ENCODE assay signal across 8 mouse cellular contexts in the genomic region with DNA sequence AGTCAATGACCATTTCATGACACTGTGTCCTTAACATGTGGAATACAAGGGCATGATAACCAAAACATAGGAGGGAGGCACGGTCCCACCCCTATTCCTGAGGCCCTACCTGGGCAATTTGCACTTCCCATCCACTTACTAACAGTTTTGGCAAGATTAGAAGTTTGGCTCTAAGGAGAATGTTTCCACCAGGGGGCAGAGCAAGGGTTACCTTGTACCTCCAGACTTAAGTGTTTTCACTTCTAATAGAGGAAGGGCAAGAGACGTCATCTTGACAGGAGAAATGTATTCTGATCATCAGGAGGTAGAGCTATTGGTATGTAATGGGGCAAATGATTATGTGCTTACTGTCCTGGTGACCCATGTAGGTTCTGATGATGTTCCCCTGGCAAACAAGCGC. TPM values are rescaled to one million over a fixed set of nuclear protein-coding genes. Genes with fewer than 3 reads are reported as not detected.
DNase-seq lines count a peak whose midpoint lies in the region; ATAC-seq and TF ChIP-seq lines count a peak whose summit lies in the region.
"Had no signal": no experiment of that assay in that cellular context is flagged by ENCODE, and none has a peak within 500 bp of the region (broad histone marks: within the 10 kb centered on the region; RNA-seq: fewer than 3 reads in every experiment).

No protein-coding gene starts in this region.

- no peak overlapping the region for H3K9ac ChIP-seq in embryonic facial prominence, embryonic 14.5 days (ENCODE audit: low read depth, low read length)

- H3K9me3 ChIP-seq in embryonic facial prominence, embryonic 14.5 days (ENCODE audit: control insufficient read depth, low read length): no peaks in the 10 kb centered on the region

- H3K4me3 ChIP-seq in layer of hippocampus, adult 2 months: no peak overlapping the region
- H3K4me3 ChIP-seq in embryonic facial prominence, embryonic 14.5 days (ENCODE audit: low read depth, low read length): no peak overlapping the region
- H3K4me3 ChIP-seq: erythroblast, embryonic 14.5 days had no signal

- no peak overlapping the region for H3K27ac ChIP-seq in layer of hippocampus, adult 2 months
- no peak overlapping the region for H3K27ac ChIP-seq in embryonic facial prominence, embryonic 14.5 days (replicated peaks; ENCODE audit: low read depth, low read length)

- DNase-seq in layer of hippocampus, adult 2 months (ENCODE audit: low spot score in 2 of 2): no peak
- DNase-seq in layer of hippocampus, postnatal 25 days (ENCODE audit: extremely low spot score in 1 of 2, low spot score in 1 of 2): no peak
- peak; percentile 21 for DNase-seq in R1 (ENCODE audit: low read depth, low spot score)
- DNase-seq in embryonic facial prominence, embryonic 14.5 days (ENCODE audit: low spot score): peak; percentile 23
- peak; percentile 62 for DNase-seq in lung, postnatal 25 days (ENCODE audit: low spot score)
- peak; percentile 42 to 49 for DNase-seq in thymus, postnatal 36 days
- DNase-seq in left cerebral cortex, postnatal 25 days (ENCODE audit: low spot score in 2 of 2): no peak

- ATAC-seq in embryonic facial prominence, embryonic 14.5 days (ENCODE audit: low read depth): no peak

- TF ChIP-seq CTCF in layer of hippocampus, adult 2 months (conservative IDR thresholded peaks at IDR 0.05): peak; percentile 65

- H3K36me3 ChIP-seq in embryonic facial prominence, embryonic 14.5 days (ENCODE audit: control insufficient read depth, insufficient read depth, low read length): no peaks in the 10 kb centered on the region

- no peaks in the 10 kb centered on the region for H3K27me3 ChIP-seq in embryonic facial prominence, embryonic 14.5 days (replicated peaks; ENCODE audit: control insufficient read depth, insufficient read depth, low read length)

- WGBS in embryonic facial prominence, embryonic 14.5 days: 70% methylated on average over 3 of the region's 3 CpGs

- intact Hi-C loops in left cerebral cortex, postnatal 25 days (cut with DNase I): no loop called here

- peaks cover 11% of the 10 kb centered on the region; the same call in 1 of the 2 replicates for H3K4me1 ChIP-seq in embryonic facial prominence, embryonic 14.5 days (ENCODE audit: control insufficient read depth, insufficient read depth, low read length)

- H3K4me2 ChIP-seq in embryonic facial prominence, embryonic 14.5 days (ENCODE audit: low read depth, low read length): no peak overlapping the region

RNA-seq across cellular contexts. Expression of a gene that starts 33.5 kb away (rescaled TPM):
- 100 to 1,000 TPM; 585 to 647 TPM for total RNA-seq in layer of hippocampus, adult 2 months (2021)
- 100 to 1,000 TPM; 563 to 635 TPM for total RNA-seq in layer of hippocampus, postnatal 25 days (2021)
- polyA plus RNA-seq in embryonic facial prominence, embryonic 14.5 days (2014; fragmentation: Nextera tagmentation; extraction: Ambion mirVana): 4.5 and 7.0 TPM in 2 replicates
- 100 to 1,000 TPM; 359 to 413 TPM for total RNA-seq in left cerebral cortex, postnatal 25 days (2021)

Comparison
In these comparisons a context has a peak if more than half of its experiments do, and no peak if none do; other contexts are left out.
1. DNase-seq: peak in R1 (single experiment), embryonic facial prominence, embryonic 14.5 days (single experiment), lung, postnatal 25 days (single experiment) and thymus, postnatal 36 days (2 of 2); none in layer of hippocampus, adult 2 months (0 of 2), layer of hippocampus, postnatal 25 days (0 of 2) and left cerebral cortex, postnatal 25 days (0 of 2).